Mouse (Mus musculus) gastrocnemius, adult 8-10 months (tissue): Measurements from ENCODE around the gene Zbtb16. TPM values are rescaled to one million over a fixed set of nuclear protein-coding genes. Genes with fewer than 3 reads are reported as not detected.
A peak's percentile ranks its signal among the peaks of the same experiment; 100 is the strongest.

Source experiments
- DNase-seq, 2 experiments: peaks; one replicate each; pipeline ENCODE4 v3.0.0; 2022; ENCODE audit warnings: low spot score in 2 of 2
- total RNA-seq, 4 experiments: library from RNA; stranded (reverse); gene quantifications; 2 replicates each; pipeline ENCODE4 v1.2.4; 2022

The Zbtb16 gene
- total RNA-seq, 4 experiments from 2014 or later, result 106 to 199 (median 117) TPM

DNA sequence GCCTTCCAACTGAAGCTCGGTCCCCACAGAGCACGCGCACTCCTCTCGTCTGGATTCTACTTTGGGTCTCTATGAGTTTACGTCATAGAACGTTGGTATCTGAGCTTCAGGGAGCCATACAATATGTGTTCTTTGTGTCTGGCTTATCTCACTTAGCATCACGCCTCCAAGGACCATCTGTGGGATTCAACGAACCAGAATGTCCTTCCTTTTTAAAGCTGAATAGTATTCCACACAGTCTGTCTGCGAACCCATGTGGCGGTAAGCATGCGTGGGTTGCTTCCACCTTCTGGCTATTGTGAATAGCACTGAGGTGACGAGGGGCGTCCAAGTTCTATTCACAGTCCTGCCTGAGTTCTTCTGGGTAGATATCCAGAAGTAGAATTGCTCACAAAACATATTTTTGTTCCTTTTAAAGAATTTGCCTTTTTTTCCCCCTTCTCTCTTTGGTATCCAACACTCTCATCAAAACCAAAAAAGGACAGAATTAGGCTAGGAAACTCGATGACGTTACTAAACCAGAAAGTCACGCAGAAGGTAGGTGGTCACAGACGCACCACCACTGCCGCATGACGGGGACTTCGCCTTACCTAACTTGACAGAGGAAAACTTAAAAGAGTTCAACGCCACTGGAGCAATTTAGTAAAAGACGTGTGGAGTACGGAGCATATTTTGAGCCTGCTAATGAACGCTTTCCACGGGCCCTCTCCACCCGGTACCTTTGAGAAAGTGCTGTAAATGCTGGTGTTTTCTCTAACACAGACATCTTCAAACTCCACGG lies 32.4 kb downstream of the Zbtb16 start:
- DNase-seq, result no peak

DNA sequence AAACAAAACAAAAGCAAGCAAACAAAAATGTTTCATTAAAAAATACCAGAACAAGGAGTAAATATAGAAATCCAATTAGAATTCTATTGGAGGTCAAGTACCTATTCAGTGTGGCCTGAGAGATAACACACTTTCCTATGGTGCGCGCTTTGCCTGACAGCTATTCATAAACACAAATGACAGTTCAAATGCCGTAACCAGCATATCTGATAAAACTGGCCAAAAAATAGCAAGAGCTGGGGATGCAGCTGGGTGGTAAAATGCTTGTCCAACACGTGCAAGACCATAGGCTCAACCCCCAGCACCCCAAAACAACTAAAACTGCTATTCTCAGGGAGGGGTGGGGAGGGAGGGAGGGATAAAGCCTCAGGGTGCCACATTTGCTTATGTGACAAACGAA lies 33.6 kb downstream of the Zbtb16 start:
- DNase-seq, result no peak

- no peak for DNase-seq
Observed at GRCm38 (mm10) chr9:48801322-48801721, 34.7 kb downstream of the Zbtb16 start.

DNA sequence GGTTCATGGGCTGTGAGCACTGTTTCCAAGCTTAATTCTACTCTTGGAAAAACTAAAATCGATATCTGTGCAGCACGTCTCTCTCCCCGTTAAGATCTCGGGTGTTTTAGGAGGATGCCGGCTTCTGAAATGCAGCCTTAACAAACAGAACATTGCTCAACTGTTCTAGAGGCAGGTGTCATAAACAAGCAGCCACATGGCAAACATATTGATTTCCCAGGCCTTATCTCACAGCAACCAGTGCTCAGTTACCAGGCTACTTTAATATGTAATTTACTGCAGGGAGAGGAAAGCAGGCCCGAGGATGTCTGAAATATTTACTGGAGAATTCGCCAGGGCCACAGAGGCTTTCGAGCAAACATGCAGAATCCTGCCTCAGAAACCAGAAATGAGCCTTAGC lies 35.4 kb downstream of the Zbtb16 start:
- DNase-seq, result no peak

- no peak for DNase-seq
Observed at GRCm38 (mm10) chr9:48798044-48798443, 38.0 kb downstream of the Zbtb16 start.

GRCm38 (mm10) chr9:48796267-48796822 lies 39.7 kb downstream of the Zbtb16 start:
- DNase-seq, result no peak

DNA sequence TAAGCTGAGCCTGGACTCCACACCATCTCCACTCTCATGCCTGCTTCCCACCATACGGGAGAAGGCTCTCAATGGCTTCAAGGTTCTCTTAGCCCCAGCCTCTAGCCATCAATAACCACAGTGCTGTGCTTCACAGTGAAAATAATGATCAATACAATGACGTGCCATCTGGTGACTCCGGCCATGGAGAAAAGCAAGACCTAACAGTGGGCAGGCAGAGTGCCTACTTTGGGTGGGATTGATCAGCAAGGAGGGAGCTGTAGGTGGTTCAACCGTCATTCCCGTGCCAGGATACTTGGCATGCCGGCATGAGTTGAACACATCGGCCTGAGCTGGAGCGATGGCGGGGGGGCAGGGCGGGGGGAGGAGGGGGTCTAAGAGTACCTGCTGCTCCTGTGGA lies 40.3 kb downstream of the Zbtb16 start:
- no peak for DNase-seq

GRCm38 (mm10) chr9:48795095-48795494 lies 40.9 kb downstream of the Zbtb16 start:
- no peak for DNase-seq

- DNase-seq, result no peak
Observed at GRCm38 (mm10) chr9:48794463-48794862, 41.6 kb downstream of the Zbtb16 start.

DNA sequence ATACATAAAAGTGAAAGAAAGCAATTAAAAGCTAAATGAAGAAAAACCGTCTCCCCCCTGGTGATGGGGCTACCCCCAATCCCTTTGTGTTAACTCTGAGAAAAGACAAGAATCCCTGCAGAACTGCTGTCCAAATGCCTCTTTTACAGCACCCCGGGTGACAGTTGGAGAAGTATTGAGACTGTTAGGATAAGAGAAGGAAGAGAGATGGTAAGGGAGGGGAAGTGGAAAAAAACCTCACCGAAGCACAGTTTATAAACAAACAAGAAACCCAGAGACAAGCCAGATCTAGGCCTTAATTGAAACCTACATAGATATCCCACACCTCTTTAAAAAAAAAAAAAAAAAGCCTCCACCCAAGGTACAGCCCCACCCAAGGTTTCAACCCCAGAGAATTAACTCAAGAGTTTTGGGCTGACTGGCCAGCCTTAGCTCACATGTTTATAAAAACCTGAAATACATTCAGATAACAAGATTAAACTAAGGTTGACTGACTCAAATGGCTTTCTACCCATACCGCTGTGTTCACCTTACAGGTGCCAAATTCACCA lies 42.3 kb downstream of the Zbtb16 start:
- no peak for DNase-seq

DNA sequence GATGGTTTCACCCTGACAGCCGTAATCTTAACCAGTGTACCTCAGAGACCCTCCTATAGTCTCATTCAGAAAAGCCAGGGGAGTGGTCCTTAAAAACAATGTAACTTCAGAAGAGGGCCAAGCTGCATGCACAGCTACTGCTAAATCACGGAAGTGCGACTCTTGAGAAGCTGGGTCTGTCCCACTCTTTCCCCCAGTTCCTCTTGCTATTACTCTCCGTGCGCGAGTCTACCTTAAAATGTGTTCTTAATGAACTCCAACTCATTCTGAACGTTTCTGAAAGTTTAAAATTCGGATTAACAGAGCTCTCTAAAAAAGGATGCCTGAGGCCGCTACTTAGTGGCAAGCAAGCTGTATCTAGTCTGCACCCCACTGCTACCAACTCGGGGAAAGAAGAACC lies 45.4 kb downstream of the Zbtb16 start:
- DNase-seq, result no peak

DNA sequence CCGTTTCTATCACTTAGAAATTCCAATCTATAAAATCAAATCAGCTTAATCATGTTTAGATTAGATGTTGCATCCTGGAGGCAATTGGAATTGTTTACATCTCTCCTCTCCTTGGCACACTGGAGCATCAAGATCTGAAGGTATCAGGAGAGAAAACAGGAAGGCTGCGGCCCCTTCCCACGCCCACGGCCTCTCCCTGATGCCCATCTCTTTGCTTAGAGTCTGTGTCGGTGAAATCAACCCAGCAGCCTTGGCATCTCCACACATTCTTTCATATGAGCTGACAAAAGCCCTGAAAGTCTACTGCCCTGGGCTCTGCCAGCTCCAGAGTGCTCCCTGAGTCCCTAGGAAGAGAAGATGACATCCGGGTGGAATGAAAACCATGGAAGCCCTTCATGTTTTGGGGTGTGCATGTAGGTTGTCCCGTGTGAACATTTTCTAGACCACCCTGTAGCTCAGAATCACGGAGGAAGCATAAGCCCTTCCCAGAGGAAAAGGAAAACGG lies 48.1 kb downstream of the Zbtb16 start:
- no peak for DNase-seq

- DNase-seq, result no peak
Observed at GRCm38 (mm10) chr9:48787321-48787720, 48.7 kb downstream of the Zbtb16 start.

- peak; percentile 27 to 59 for DNase-seq
Observed at GRCm38 (mm10) chr9:48786814-48787213, 49.2 kb downstream of the Zbtb16 start.

DNA sequence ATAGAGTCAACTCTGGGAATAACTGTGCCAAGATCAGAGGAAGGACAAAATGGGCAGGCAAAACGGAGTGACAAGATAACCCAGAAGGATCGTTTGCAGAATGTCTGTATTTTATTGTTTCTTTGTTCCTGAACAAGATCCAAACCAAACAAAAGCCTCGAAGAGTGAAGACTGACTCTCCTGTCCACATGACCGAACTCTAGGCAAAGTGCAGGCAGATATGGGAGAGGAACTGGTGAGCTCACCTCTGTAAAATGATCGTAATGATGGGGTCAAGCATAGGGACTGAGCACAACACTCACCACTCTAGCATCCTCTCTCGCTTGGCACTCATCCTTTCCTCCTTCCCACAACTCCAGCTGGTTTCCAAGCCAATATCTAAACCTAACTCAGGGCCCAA lies 51.1 kb downstream of the Zbtb16 start:
- DNase-seq, result no peak

DNA sequence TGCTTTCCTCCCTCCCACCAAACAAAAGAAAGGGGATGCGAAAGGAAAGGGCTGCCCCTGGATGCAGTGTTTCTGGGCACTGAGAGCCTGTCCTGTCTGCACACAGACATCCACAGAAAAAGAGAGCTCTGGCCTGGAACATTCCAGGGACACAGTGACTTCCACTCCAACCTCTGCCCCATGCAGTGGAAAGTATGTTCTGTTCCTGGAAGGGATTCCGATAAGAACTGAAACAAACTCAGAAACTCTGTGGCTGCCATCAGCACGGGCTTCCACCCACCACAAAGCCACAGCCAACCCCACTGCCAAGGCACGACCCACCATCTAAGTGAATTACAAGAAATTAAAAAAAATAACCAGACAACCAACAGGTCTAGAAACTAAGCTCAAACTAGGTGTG lies 52.7 kb downstream of the Zbtb16 start:
- no peak for DNase-seq

- no peak for DNase-seq
Observed at GRCm38 (mm10) chr9:48782284-48783060, 53.5 kb downstream of the Zbtb16 start.

DNA sequence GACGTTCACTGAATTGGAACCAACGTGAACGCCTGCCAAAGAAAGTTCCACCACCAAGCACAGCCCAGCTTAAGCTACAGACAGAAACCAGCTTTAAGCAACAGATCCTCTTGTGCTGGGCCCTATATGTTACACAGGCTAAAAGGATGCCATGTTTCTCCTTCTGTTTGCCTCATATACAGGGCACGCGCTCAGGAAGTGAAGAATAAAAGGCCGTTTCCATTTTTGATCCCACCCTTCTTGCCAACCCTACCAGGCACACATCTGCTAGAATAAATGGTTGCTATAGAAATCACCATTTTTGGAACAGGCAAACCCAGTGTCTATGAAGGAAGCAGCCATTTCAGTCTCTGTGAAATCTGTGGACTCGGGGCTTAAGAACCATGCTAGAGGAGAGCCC lies 59.8 kb downstream of the Zbtb16 start:
- no peak for DNase-seq

DNA sequence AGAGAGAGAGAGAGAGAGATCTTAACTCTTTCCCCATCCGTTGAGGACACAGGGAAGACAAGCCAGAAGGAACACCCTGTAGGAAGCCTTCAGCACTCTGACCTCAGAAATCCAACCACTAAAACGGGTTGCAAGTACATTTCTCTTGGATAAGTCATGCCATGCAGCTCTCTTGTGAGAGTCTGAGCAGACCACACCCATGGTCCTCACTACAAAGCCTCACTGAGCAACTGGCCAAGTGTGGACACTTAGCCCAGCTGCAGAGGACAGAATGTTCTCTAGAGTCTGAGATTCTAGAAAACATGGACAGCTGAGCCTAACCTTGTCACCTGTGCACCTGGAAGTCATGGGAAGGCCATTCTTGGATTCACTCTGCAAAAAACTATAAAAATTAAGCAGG lies 60.5 kb downstream of the Zbtb16 start:
- peak; percentile 45 to 49 for DNase-seq

DNA sequence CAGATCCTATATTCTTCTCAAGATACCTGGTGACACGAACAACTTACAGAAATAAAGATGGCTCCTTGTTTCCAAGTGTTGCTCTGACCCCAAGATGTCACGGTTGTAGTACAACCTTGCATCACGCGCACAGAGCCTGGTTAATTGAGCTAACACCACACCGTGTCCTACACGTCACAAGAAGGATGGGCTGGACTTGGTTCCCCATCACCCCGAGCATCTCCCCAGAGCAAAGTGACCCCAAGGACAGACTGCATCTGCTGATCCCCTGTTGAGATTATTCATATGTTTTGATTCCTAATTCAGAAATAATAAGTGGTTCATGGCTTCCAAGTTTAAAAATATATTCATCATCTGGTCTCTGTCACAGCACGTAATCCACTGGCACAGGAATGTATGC lies 62.3 kb downstream of the Zbtb16 start:
- no peak for DNase-seq

- DNase-seq, result no peak
Observed at GRCm38 (mm10) chr9:48773130-48773529, 62.9 kb downstream of the Zbtb16 start.

GRCm38 (mm10) chr9:48771504-48771903 lies 64.5 kb downstream of the Zbtb16 start:
- no peak for DNase-seq
